ENCODE assay signal across 11 mouse cellular contexts in genomic region chr11:85996686-85997085, GRCm38 (mm10).
"Had no signal": no experiment of that assay in that cellular context is flagged by ENCODE, and none has a peak within 500 bp of the region (broad histone marks: within the 10 kb centered on the region; RNA-seq: fewer than 3 reads in every experiment).

No protein-coding gene starts in this region.

- H3K4me3 ChIP-seq: liver, embryonic 12.5 days; midbrain, embryonic 12.5 days had no signal

- H3K36me3 ChIP-seq: limb, embryonic 15.5 days; liver, embryonic 12.5 days; midbrain, embryonic 12.5 days had no signal

- DNase-seq: kidney, adult 18-20 months; layer of hippocampus, adult 9-11 months; layer of hippocampus, postnatal 36 days; lung, embryonic 14.5 days; lung, postnatal 14 days; right cerebral cortex, adult 18-20 months; right cerebral cortex, postnatal 25 days; thymus, postnatal 36 days had no signal

- H3K4me1 ChIP-seq: liver, embryonic 12.5 days had no signal

- H3K9ac ChIP-seq: limb, embryonic 15.5 days; liver, embryonic 12.5 days; lung, embryonic 14.5 days; midbrain, embryonic 12.5 days had no signal

- H3K27ac ChIP-seq: limb, embryonic 15.5 days; liver, embryonic 12.5 days; midbrain, embryonic 12.5 days had no signal
